Mouse (Mus musculus): Measurements from ENCODE around the gene Ctnnb1. TPM values are rescaled to one million over a fixed set of nuclear protein-coding genes. Genes with fewer than 3 reads are reported as not detected.

The Ctnnb1 gene
- polyA plus RNA-seq, 1 experiment from 2014 or later: 698 TPM

DNA sequence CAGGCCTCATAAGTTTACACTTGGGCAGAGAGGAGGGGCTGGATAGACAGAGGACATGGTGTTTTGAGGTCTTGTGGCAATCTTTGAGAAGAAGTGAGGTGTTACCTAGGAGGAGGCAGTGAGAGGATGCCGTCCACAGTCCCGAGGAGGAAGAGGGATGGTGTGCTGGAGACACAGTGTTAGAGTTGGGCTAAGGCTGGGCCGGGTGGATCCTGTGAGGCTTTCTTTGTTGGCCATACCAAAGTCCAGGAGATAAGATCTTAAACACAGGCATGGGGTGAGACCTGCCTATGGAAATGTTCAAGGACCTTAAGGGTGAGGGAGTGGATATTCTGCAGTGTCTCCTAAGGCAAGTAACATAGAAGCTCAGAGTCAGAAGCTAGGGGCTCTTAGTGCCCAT is 22.9 kb downstream of the Ctnnb1 start:
- H3K4me3 ChIP-seq: no peak overlapping the region
- H3K27me3 ChIP-seq (ENCODE audit: low read depth, poor library complexity, severe bottlenecking): no peaks in the 10 kb centered on the region
- 92% methylated on average over 3 of the region's 3 CpGs for WGBS
- DNase-seq (ENCODE audit: low spot score): no peak
- no peaks in the 10 kb centered on the region for H3K9me3 ChIP-seq (replicated peaks)
- H3K36me3 ChIP-seq: peaks cover 85% of the 10 kb centered on the region
- H3K27ac ChIP-seq: no peak overlapping the region
- H3K4me1 ChIP-seq: peaks cover 18% of the 10 kb centered on the region

DNA sequence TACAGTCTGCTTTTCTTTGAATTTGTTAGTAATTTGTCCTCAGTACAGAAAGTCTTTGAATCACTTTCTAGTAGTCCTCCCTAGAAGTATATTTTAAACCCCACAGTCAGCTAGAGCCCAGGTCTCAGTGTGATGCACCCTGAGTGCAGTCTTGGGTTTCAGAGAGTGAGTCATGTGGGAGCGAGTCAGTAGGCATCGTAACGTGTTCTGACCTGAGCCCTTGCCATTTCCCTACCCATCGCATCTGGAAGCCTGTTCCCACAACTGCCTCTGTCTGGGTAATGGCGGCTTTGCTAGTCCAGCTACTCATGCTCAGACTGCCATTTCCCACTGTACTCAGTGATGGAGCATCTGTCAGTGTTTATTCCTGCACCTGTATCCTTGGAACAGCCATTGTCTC is 29.0 kb downstream of the Ctnnb1 start:
- no peak overlapping the region for H3K27ac ChIP-seq
- WGBS: 96% methylated on average over 5 of the region's 5 CpGs
- H3K9me3 ChIP-seq (replicated peaks): no peaks in the 10 kb centered on the region
- H3K4me3 ChIP-seq: no peak overlapping the region
- no peaks in the 10 kb centered on the region for H3K4me1 ChIP-seq
- peaks cover 100% of the 10 kb centered on the region for H3K36me3 ChIP-seq
- H3K27me3 ChIP-seq (ENCODE audit: low read depth, poor library complexity, severe bottlenecking): no peaks in the 10 kb centered on the region
- DNase-seq (ENCODE audit: low spot score): no peak

DNA sequence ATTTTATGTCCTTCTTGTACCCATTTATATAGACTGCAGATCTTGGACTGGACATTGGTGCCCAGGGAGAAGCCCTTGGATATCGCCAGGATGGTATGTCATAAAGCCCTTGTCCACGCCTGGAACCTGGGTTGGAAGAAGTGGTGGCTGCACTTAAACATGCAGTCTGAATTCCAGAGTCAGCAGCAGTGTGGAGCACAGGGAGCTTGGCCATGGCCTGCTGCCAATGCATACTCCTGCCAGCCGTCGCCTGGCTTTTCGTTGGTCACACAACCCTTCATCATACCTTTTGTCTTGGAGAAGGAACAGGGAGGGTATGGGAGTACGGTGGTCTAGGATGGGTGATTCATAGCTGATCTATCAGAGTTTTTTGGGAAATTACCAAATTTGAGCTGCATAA is 29.5 kb downstream of the Ctnnb1 start:
- Histone ChIP-seq H3K27me3 (ENCODE audit: low read depth, poor library complexity, severe bottlenecking) (no peaks in the 10 kb centered on the region), H3K9me3 (replicated peaks) (no peaks in the 10 kb centered on the region), H3K4me3 (no peak overlapping the region), H3K4me1 (no peaks in the 10 kb centered on the region), H3K27ac (no peak overlapping the region), H3K36me3 (peaks cover 100% of the 10 kb centered on the region)
- DNase-seq (ENCODE audit: low spot score): no peak
- WGBS: 94% methylated on average over 6 of the region's 6 CpGs

DNA sequence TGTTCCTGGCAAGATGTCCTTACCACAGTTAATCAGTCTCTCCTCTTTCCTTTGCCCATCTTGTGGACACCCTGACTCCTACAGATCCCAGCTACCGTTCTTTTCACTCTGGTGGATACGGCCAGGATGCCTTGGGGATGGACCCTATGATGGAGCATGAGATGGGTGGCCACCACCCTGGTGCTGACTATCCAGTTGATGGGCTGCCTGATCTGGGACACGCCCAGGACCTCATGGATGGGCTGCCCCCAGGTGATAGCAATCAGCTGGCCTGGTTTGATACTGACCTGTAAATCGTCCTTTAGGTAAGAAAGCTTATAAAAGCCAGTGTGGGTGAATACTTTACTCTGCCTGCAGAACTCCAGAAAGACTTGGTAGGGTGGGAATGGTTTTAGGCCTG is 30.2 kb downstream of the Ctnnb1 start:
- no peak overlapping the region for H3K27ac ChIP-seq
- DNase-seq (ENCODE audit: low spot score): no peak
- H3K4me1 ChIP-seq: no peaks in the 10 kb centered on the region
- no peak overlapping the region for H3K4me3 ChIP-seq
- H3K27me3 ChIP-seq (ENCODE audit: low read depth, poor library complexity, severe bottlenecking): no peaks in the 10 kb centered on the region
- H3K36me3 ChIP-seq: peaks cover 100% of the 10 kb centered on the region
- WGBS: 87% methylated on average over 4 of the region's 4 CpGs
- no peaks in the 10 kb centered on the region for H3K9me3 ChIP-seq (replicated peaks)

DNA sequence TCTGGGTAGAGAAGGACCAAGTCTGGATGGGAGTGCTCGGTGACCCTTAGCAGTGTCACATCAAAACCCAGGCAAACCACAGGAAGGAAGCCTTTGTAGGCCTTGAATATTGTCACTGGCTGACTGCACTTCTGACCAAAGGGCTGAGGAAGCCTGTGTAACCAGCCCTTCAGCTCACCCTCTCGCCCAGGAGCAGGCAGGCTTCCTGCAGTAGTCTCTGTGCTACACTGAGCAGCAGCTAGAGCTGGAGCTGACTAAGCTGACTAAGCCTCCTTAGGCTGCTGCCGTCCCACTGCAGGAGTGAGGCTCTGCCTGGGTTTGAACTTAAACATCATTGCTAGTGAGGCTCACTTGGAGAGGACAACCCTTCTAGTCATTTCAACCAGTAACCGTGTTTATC is 31.6 kb downstream of the Ctnnb1 start:
- DNase-seq (ENCODE audit: low spot score): no peak
- no peak overlapping the region for H3K4me3 ChIP-seq
- no peaks in the 10 kb centered on the region for H3K27me3 ChIP-seq (ENCODE audit: low read depth, poor library complexity, severe bottlenecking)
- peaks cover 100% of the 10 kb centered on the region for H3K36me3 ChIP-seq
- no peak overlapping the region for H3K27ac ChIP-seq
- no peaks in the 10 kb centered on the region for H3K4me1 ChIP-seq
- H3K9me3 ChIP-seq (replicated peaks): no peaks in the 10 kb centered on the region
- WGBS: 93% methylated on average over 4 of the region's 4 CpGs

DNA sequence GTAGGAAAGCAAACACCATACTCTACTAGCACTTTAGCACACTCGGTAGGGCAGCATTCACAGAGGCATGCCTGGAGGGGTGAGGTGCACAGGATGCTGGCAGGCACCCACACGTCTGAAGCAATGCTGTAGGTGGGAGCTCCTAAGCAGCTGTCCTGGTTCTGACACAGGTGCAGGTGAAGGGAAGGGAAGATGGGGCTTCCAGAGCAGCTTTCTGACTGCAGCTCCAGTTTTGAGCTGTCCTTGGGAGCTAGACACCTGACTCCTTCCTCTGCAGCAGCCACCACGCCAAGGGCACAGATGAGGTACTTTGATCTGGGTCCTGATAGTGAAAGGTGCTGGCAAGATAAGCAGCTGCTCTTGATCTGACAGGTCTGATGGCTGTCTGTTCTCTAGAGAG is 32.5 kb downstream of the Ctnnb1 start:
- Histone ChIP-seq H3K36me3 (peaks cover 100% of the 10 kb centered on the region), H3K27ac (no peak overlapping the region), H3K4me1 (no peaks in the 10 kb centered on the region), H3K4me3 (no peak overlapping the region), H3K27me3 (ENCODE audit: low read depth, poor library complexity, severe bottlenecking) (no peaks in the 10 kb centered on the region), H3K9me3 (replicated peaks) (no peaks in the 10 kb centered on the region)
- WGBS: 75% methylated on average over 3 of the region's 3 CpGs
- no peak for DNase-seq (ENCODE audit: low spot score)

DNA sequence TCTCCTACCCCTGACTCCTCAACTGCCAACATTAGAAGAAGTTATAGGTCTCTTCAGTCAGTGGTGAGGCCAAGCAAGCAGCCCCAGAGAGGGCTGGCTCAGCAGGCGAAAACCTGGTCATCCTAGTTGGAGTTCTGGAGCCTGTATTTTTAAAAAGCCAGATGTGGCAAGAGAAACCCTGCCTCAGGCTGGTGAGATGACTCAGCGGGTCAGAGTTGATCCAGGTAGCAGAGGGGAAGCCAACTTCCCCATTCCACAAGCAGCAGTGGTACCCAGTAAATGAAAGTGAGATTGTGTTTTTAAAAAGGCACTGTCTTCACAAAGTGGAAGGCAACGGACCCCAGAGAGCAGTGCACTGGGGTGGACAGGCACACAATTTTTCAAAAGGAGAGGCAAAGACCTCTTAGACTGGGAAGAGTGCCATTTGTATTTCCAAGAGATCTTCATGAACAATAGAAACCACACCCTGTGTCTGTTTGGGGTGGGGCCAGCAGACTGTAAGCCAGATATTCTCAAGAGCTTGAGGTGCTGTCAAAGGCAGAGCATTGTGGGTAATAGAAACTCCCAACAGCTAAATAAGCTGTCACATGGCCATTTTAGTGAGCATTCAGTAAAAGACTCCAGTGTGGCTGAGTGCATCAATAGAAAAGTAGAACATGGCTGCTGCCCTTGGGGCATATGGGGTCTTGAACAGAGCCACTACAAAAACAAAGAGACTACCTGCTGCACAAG is 33.1 kb downstream of the Ctnnb1 start:
- peaks cover 100% of the 10 kb centered on the region for H3K36me3 ChIP-seq
- H3K4me3 ChIP-seq: no peak overlapping the region
- 89% methylated on average over 3 of the region's 3 CpGs for WGBS

DNA sequence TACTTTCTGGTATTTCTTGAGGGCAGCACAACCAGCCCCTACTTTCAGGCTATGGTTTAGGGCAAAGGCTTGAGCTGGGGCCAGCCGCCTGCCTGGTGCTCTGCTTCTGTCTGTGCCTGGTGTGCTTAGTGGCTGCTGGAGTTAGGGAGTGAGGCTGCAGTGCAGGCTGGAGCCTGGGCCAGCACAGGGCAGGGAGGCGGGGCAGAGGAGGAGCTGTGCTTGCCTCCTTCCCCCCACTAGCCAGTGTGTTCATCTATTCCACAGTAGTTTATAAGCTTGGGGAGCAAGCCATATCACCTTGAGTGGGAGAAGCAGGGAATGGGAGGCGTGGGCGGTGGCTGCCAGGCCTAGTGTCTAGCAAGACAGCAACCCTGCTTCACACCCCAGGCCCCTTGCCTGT is 34.1 kb downstream of the Ctnnb1 start:
- DNase-seq (ENCODE audit: low spot score): no peak
- no peak overlapping the region for H3K4me3 ChIP-seq
- 91% methylated on average over 4 of the region's 4 CpGs for WGBS
- no peaks in the 10 kb centered on the region for H3K9me3 ChIP-seq (replicated peaks)
- H3K27ac ChIP-seq: no peak overlapping the region
- H3K36me3 ChIP-seq: peaks cover 99% of the 10 kb centered on the region
- no peaks in the 10 kb centered on the region for H3K27me3 ChIP-seq (ENCODE audit: low read depth, poor library complexity, severe bottlenecking)
- H3K4me1 ChIP-seq: no peaks in the 10 kb centered on the region

More for the DNA sequence above, 33.1 kb downstream of the Ctnnb1 start:
- H3K27ac ChIP-seq: no peak overlapping the region
- DNase-seq (ENCODE audit: low spot score): no peak
- no peaks in the 10 kb centered on the region for H3K27me3 ChIP-seq (ENCODE audit: low read depth, poor library complexity, severe bottlenecking)
- H3K9me3 ChIP-seq (replicated peaks): no peaks in the 10 kb centered on the region
- H3K4me1 ChIP-seq: no peaks in the 10 kb centered on the region

DNA sequence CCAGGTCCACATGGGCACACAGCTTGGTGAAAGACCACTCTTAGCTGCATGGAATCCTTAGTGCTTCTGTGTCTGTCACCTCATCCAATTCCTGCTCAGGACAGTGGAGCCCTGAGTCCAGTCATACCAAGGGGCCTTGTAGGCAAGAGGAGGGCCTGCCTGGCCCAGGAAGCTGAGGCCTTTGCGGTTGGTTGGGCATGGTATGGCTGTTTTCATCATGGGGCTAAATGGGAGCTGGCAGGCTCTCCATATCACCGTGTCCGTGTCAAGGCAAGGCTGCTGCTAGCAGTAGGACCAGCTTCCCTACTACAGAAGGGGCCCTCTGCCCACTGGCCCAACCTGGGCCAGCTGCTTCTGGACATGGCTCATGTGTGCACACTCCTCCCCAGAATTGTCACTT is 34.7 kb downstream of the Ctnnb1 start:
- WGBS: 90% methylated on average over 3 of the region's 3 CpGs
- DNase-seq (ENCODE audit: low spot score): no peak
- no peaks in the 10 kb centered on the region for H3K27me3 ChIP-seq (ENCODE audit: low read depth, poor library complexity, severe bottlenecking)
- no peaks in the 10 kb centered on the region for H3K4me1 ChIP-seq
- H3K9me3 ChIP-seq (replicated peaks): no peaks in the 10 kb centered on the region
- no peak overlapping the region for H3K4me3 ChIP-seq
- H3K27ac ChIP-seq: no peak overlapping the region
- peaks cover 99% of the 10 kb centered on the region for H3K36me3 ChIP-seq

DNA sequence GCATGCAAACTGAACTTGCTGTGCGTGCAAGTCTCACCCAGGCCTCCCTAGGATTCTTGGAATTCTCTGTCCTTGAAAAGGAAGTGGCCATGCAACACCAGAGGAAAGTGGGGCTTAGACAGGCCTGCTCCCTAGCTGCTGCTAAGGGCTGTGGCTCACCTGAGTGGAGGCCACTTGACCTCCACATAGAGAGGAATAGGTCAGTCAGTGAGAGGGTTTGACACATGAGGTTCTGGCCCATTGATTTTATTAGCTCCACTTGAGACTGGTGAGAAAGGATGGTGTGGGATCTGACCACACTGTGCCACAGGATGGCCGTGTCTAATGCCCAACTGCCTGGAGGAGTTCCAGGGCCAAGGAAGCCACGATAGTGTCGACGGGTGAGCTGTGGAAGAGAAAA is 35.2 kb downstream of the Ctnnb1 start:
- H3K27ac ChIP-seq: no peak overlapping the region
- no peaks in the 10 kb centered on the region for H3K27me3 ChIP-seq (ENCODE audit: low read depth, poor library complexity, severe bottlenecking)
- DNase-seq (ENCODE audit: low spot score): no peak
- no peaks in the 10 kb centered on the region for H3K4me1 ChIP-seq
- H3K4me3 ChIP-seq: no peak overlapping the region
- peaks cover 99% of the 10 kb centered on the region for H3K36me3 ChIP-seq
- 87% methylated on average over 5 of the region's 5 CpGs for WGBS
- no peaks in the 10 kb centered on the region for H3K9me3 ChIP-seq (replicated peaks)

DNA sequence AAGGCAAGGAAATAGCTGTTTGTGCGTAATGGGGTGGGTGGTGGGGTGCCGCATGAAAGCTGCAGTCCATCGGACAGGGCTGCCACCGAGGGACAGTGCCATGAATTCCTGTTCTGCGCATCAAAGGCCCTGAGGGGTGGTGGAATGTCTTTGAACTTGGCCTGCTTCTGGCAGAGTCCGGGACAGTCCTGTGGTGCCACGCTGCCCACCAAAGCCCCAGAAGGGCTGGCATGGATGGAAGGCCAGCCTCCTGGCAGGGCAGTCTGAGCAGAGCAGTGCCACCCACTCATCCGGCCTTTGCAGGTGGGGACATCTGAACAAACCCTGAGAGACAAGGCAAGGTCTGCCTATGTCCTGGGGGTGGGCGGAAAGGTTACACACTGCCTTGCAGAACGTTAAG is 36.0 kb downstream of the Ctnnb1 start:
- no peak for DNase-seq (ENCODE audit: low spot score)
- H3K4me1 ChIP-seq: no peaks in the 10 kb centered on the region
- H3K9me3 ChIP-seq (replicated peaks): no peaks in the 10 kb centered on the region
- no peak overlapping the region for H3K4me3 ChIP-seq
- no peaks in the 10 kb centered on the region for H3K27me3 ChIP-seq (ENCODE audit: low read depth, poor library complexity, severe bottlenecking)
- WGBS: 88% methylated on average over 10 of the region's 10 CpGs
- peaks cover 99% of the 10 kb centered on the region for H3K36me3 ChIP-seq
- H3K27ac ChIP-seq: no peak overlapping the region

DNA sequence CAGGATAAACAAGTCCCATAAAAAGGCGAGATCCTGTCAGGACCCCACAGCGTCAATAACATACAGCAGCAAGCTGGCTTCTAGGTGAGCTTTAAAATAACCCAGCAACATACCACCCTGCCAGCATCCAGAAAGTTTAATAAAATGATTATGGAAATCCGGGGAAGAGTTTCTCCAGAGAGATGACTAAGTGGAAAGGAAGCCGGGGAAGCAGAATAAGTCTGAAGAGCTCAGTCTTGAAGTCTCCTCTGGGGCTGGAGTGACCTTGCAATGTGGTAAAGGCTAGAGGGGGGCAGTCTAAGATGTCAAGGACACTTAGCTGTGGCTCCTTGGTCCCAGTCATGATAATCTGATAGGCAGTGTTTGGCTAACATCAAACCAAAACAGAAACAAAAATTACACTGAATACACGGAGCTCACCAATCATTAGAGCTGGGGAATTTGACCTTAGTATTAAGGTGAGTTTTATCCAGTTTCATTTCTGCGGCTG is 44.1 kb downstream of the Ctnnb1 start:
- peaks cover 24% of the 10 kb centered on the region for H3K36me3 ChIP-seq
- no peak for DNase-seq (ENCODE audit: low spot score)
- H3K27ac ChIP-seq: no peak overlapping the region
- H3K4me3 ChIP-seq: no peak overlapping the region
- peaks cover 17% of the 10 kb centered on the region for H3K4me1 ChIP-seq
- H3K9me3 ChIP-seq (replicated peaks): no peaks in the 10 kb centered on the region
- 62% methylated on average over 6 of the region's 6 CpGs for WGBS
- H3K27me3 ChIP-seq (ENCODE audit: low read depth, poor library complexity, severe bottlenecking): no peaks in the 10 kb centered on the region

DNA sequence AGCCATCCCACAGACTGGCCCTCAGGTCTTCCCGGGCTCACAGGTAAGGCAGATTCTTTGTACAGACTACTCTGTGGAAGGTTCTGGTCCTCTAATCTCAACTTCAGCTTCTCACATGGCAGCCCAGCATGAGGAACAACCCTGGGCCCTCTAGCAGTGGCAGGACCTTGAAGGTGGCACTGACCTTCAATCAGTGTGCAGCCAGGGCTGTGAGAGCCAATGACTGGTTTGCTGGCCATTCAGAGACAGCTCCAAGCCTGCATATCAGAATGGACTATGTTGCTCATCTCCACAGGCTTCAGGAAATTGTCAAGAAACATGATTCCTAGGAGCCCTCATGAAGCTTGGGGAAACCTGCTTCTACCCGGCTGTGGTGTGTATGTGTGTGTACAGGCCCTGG is 45.2 kb downstream of the Ctnnb1 start:
- Histone ChIP-seq H3K36me3 (peaks cover 12% of the 10 kb centered on the region), H3K9me3 (replicated peaks) (no peaks in the 10 kb centered on the region), H3K27me3 (ENCODE audit: low read depth, poor library complexity, severe bottlenecking) (no peaks in the 10 kb centered on the region), H3K4me1 (peaks cover 19% of the 10 kb centered on the region), H3K4me3 (no peak overlapping the region), H3K27ac (no peak overlapping the region)
- no peak for DNase-seq (ENCODE audit: low spot score)
- WGBS: 87% methylated on average over 2 of the region's 2 CpGs

DNA sequence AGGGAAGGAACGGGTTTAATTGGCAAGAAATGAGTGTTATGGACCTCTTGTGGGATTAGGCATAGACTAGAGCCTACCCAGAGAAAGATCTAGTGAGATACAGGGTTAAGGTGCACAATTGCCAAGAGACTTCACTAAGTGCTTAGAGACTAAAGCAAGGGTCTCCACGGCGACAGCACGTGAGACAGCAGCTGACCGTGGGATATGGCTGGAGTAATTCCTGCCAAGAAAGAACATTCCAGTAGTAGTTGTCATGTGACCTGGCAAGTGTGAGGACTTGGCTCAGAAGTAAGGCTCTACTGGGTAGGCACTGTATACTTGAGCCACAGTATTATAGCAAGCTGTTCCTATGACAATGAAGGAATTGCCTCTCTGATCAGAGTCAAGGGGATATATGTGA is 47.1 kb downstream of the Ctnnb1 start:
- no peak for DNase-seq (ENCODE audit: low spot score)
- 89% methylated on average over 5 of the region's 5 CpGs for WGBS
- Histone ChIP-seq H3K27ac (no peak overlapping the region), H3K4me1 (peaks cover 21% of the 10 kb centered on the region), H3K36me3 (no peaks in the 10 kb centered on the region), H3K4me3 (no peak overlapping the region), H3K27me3 (ENCODE audit: low read depth, poor library complexity, severe bottlenecking) (no peaks in the 10 kb centered on the region), H3K9me3 (replicated peaks) (no peaks in the 10 kb centered on the region)

Measured in limb, embryonic 10.5 days (tissue).